Mouse (Mus musculus): ENCODE data around the gene Wnt3a. TPM values are rescaled to one million over a fixed set of nuclear protein-coding genes. Genes with fewer than 3 reads are reported as not detected.

Gene Wnt3a
- not detected for polyA plus RNA-seq (2012; fragmentation: generic; extraction: Trizol)

DNA sequence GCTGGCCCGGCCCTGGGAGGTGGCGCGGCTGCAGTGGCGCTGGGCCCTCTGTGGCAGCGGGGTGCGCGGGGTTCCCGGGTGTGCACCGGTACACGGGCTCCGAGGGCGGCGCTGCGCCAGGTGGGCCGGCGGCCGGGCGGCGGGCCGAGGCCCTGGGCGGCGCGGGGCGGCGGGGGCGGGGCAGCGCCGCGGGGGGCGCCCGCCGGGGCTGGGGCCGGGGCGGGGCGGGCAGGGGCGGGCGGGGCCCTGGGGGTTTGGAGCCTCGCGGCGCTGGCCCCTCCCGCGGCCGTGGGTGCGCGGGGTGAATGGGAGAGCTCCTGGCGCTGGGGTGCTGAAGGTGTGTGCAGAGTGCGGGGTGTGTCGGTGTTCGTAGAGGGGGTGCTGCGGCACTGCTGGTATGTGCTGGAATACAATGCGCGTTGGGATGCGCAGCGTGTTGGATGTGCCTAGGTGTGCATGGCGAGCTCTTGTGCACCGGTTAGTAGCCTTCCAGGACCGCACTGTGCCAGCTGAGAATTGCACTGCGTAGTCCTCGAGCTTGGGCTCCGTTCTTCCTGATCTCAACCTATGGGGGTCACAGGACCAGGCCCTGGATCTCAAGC, at the start of gene Wnt3a:
Gene Wnt3a (minus strand): TSS at position 51 of the 602 bp plus-strand sequence.
- Histone ChIP-seq H3K79me2 (ENCODE audit: control insufficient read depth, insufficient read depth) (no peaks in the 10 kb centered on the region), H3K4me2 (ENCODE audit: low read depth) (no peak within 1 kb of the TSS), H3K36me3 (ENCODE audit: control insufficient read depth, insufficient read depth) (no peaks in the 10 kb centered on the region), H3K27me3 (ENCODE audit: control insufficient read depth, insufficient read depth, insufficient read length) (peaks cover 64% of the 10 kb centered on the region), H3ac (ENCODE audit: control insufficient read depth, insufficient read length) (no peak within 1 kb of the TSS), H3K4me3 (no peak within 1 kb of the TSS)
- no peak for TF ChIP-seq REST (IDR thresholded peaks at IDR 0.05; ENCODE audit: insufficient read depth, insufficient read length)
- no peak for TF ChIP-seq MYOD1 (IDR thresholded peaks at IDR 0.05; ENCODE audit: control insufficient read depth in 1 of 3, insufficient read length in 2 of 3, low read depth in 2 of 3)
- TF ChIP-seq CEBPB (IDR thresholded peaks at IDR 0.05; ENCODE audit: insufficient read depth, poor library complexity, severe bottlenecking) = no peak
- no peak for TF ChIP-seq POLR2AphosphoS2 (IDR thresholded peaks at IDR 0.05; ENCODE audit: insufficient read length, low read depth)
- TF ChIP-seq USF1 (IDR thresholded peaks at IDR 0.05; ENCODE audit: low read depth) = no peak
- no peak for TF ChIP-seq SRF (IDR thresholded peaks at IDR 0.05; ENCODE audit: control insufficient read depth, insufficient read length, low read depth)
- TF ChIP-seq MYOG (IDR thresholded peaks at IDR 0.05; ENCODE audit: control insufficient read depth in 1 of 3, insufficient read depth in 1 of 3, insufficient read length in 2 of 3, low read depth in 2 of 3) = no peak
- TF ChIP-seq TCF12 (IDR thresholded peaks at IDR 0.05; ENCODE audit: insufficient read depth, poor library complexity, severe bottlenecking) = no peak

DNA sequence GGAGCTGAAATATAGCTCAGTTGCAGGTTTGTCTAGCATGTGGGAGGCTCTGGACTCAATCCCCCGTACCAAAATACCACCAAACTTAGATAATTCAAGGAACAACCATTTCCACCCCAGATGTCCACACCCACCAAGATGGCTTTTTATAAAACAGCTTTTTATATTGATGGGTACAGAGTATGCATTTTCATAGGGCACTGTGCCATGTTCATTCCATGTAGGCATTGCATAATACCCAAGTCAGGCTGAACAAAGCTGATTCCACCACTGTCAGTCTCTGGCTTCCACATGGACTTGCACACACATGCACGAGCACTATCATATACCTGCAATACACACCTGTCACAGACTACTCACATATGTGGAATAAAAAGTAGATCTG, 48.2 kb upstream of the Wnt3a start:
- Histone ChIP-seq H3K27me3 (ENCODE audit: control insufficient read depth, insufficient read depth, insufficient read length) (no peaks in the 10 kb centered on the region), H3ac (ENCODE audit: control insufficient read depth, insufficient read length) (no peak overlapping the region), H3K4me3 (no peak overlapping the region), H3K79me2 (ENCODE audit: control insufficient read depth, insufficient read depth) (no peaks in the 10 kb centered on the region), H3K4me2 (ENCODE audit: low read depth) (no peak overlapping the region), H3K36me3 (ENCODE audit: control insufficient read depth, insufficient read depth) (no peaks in the 10 kb centered on the region)
- TF ChIP-seq USF1 (IDR thresholded peaks at IDR 0.05; ENCODE audit: low read depth) = no peak
- TF ChIP-seq SRF (IDR thresholded peaks at IDR 0.05; ENCODE audit: control insufficient read depth, insufficient read length, low read depth) = no peak
- TF ChIP-seq POLR2AphosphoS2 (IDR thresholded peaks at IDR 0.05; ENCODE audit: insufficient read length, low read depth) = no peak
- TF ChIP-seq MAX (IDR thresholded peaks at IDR 0.05; ENCODE audit: low read depth) = no peak
- TF ChIP-seq TCF3 (IDR thresholded peaks at IDR 0.05; ENCODE audit: insufficient read length, low read depth) = no peak
- TF ChIP-seq POLR2A (IDR thresholded peaks at IDR 0.05; ENCODE audit: insufficient read length, low read depth) = no peak
- no peak for TF ChIP-seq TCF12 (IDR thresholded peaks at IDR 0.05; ENCODE audit: insufficient read depth, poor library complexity, severe bottlenecking)
- no peak for TF ChIP-seq CEBPB (IDR thresholded peaks at IDR 0.05; ENCODE audit: insufficient read depth, poor library complexity, severe bottlenecking)
- no peak for TF ChIP-seq MYOD1 (IDR thresholded peaks at IDR 0.05; ENCODE audit: control insufficient read depth in 1 of 3, insufficient read length in 2 of 3, low read depth in 2 of 3)
- TF ChIP-seq MYOG (IDR thresholded peaks at IDR 0.05; ENCODE audit: control insufficient read depth in 1 of 3, insufficient read depth in 1 of 3, insufficient read length in 2 of 3, low read depth in 2 of 3) = no peak
- no peak for TF ChIP-seq E2F4 (IDR thresholded peaks at IDR 0.05; ENCODE audit: insufficient read depth)
- TF ChIP-seq REST (IDR thresholded peaks at IDR 0.05; ENCODE audit: insufficient read depth, insufficient read length) = no peak

DNA sequence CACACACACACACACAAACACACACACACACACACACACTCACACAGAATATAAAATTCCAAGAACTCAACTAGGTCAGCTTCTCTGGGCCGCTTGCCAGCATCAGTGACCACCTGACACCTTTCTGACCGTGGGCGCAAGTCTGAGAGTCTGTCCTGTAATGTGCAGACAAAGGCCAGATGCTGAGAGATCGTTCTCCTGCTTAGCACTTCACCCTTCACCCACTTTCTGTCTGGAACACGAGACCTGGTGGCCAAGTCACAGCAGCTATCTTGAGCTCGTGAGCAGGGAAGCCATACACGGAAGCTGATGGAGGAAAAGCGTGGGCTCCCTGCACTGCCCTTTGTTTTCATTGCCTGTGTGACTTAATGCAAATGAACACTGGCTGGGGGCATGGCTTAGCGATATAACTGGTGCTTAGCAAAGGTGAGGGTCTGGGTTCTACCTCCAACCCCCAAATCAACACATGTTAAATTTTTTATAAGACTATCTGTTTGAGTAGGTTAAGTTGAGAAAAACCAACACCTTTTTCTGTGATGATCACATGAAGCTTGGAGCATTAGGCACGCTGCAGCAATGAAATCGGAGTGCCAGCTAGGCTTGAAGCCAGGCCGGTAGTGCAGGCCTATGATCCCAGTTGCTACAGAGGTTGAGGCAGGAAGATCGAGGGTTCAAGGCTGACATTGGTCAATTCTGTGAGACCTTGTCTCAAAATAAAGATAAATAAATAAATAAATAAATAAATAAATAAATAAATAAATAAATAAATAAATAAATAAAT, 47.6 kb upstream of the Wnt3a start:
- H3ac ChIP-seq (ENCODE audit: control insufficient read depth, insufficient read length) = no peak overlapping the region

DNA sequence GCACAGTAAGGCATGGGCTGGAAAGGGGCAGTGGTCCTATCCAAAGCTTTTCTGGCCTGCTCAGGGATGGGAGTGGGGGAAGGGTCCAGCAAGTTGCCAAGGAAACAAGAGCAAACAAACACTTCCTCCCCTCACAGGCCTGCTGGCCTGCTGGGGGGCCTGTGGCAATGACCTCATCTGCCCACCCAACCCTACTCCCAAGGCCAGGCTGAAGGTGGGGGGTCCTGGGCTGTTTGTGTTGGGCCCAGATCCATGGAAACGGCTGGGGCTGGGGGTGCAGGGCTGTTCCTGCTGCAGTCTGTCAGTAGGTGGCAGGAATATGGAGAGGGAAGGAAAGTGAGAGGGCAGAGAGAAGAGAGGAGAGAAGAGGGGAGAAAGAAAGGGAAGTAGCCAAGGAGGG, 45.8 kb upstream of the Wnt3a start:
- Histone ChIP-seq H3K79me2 (ENCODE audit: control insufficient read depth, insufficient read depth) (no peaks in the 10 kb centered on the region), H3K4me3 (no peak overlapping the region), H3ac (ENCODE audit: control insufficient read depth, insufficient read length) (no peak overlapping the region), H3K36me3 (ENCODE audit: control insufficient read depth, insufficient read depth) (no peaks in the 10 kb centered on the region), H3K27me3 (ENCODE audit: control insufficient read depth, insufficient read depth, insufficient read length) (no peaks in the 10 kb centered on the region), H3K4me2 (ENCODE audit: low read depth) (no peak overlapping the region)
- TF ChIP-seq POLR2AphosphoS2 (IDR thresholded peaks at IDR 0.05; ENCODE audit: insufficient read length, low read depth) (no peak), MAX (IDR thresholded peaks at IDR 0.05; ENCODE audit: low read depth) (no peak), USF1 (IDR thresholded peaks at IDR 0.05; ENCODE audit: low read depth) (no peak), SRF (IDR thresholded peaks at IDR 0.05; ENCODE audit: control insufficient read depth, insufficient read length, low read depth) (no peak), MYOG (IDR thresholded peaks at IDR 0.05; ENCODE audit: control insufficient read depth in 1 of 3, insufficient read depth in 1 of 3, insufficient read length in 2 of 3, low read depth in 2 of 3) (no peak), POLR2A (IDR thresholded peaks at IDR 0.05; ENCODE audit: insufficient read length, low read depth) (no peak), E2F4 (IDR thresholded peaks at IDR 0.05; ENCODE audit: insufficient read depth) (no peak), CEBPB (IDR thresholded peaks at IDR 0.05; ENCODE audit: insufficient read depth, poor library complexity, severe bottlenecking) (no peak), TCF3 (IDR thresholded peaks at IDR 0.05; ENCODE audit: insufficient read length, low read depth) (no peak), MYOD1 (IDR thresholded peaks at IDR 0.05; ENCODE audit: control insufficient read depth in 1 of 3, insufficient read length in 2 of 3, low read depth in 2 of 3) (no peak), REST (IDR thresholded peaks at IDR 0.05; ENCODE audit: insufficient read depth, insufficient read length) (no peak), TCF12 (IDR thresholded peaks at IDR 0.05; ENCODE audit: insufficient read depth, poor library complexity, severe bottlenecking) (no peak)

More for the DNA sequence above, 47.6 kb upstream of the Wnt3a start:
- no peaks in the 10 kb centered on the region for H3K79me2 ChIP-seq (ENCODE audit: control insufficient read depth, insufficient read depth)
- no peak overlapping the region for H3K4me3 ChIP-seq
- no peak overlapping the region for H3K4me2 ChIP-seq (ENCODE audit: low read depth)
- TF ChIP-seq TCF3 (IDR thresholded peaks at IDR 0.05; ENCODE audit: insufficient read length, low read depth) (no peak), MAX (IDR thresholded peaks at IDR 0.05; ENCODE audit: low read depth) (no peak), E2F4 (IDR thresholded peaks at IDR 0.05; ENCODE audit: insufficient read depth) (no peak), CEBPB (IDR thresholded peaks at IDR 0.05; ENCODE audit: insufficient read depth, poor library complexity, severe bottlenecking) (no peak), MYOG (IDR thresholded peaks at IDR 0.05; ENCODE audit: control insufficient read depth in 1 of 3, insufficient read depth in 1 of 3, insufficient read length in 2 of 3, low read depth in 2 of 3) (no peak), USF1 (IDR thresholded peaks at IDR 0.05; ENCODE audit: low read depth) (no peak), REST (IDR thresholded peaks at IDR 0.05; ENCODE audit: insufficient read depth, insufficient read length) (no peak)
- H3K36me3 ChIP-seq (ENCODE audit: control insufficient read depth, insufficient read depth) = no peaks in the 10 kb centered on the region
- no peaks in the 10 kb centered on the region for H3K27me3 ChIP-seq (ENCODE audit: control insufficient read depth, insufficient read depth, insufficient read length)
